Mouse (Mus musculus): ENCODE measurements around the gene Nphp3.

Nphp3 gene

GRCm38 (mm10) chr9:104063244-104063961, 61.1 kb downstream of the Nphp3 start, which contains the start of gene Acad11:
TSS of gene Acad11 (plus strand) at chr9:104063377.
- in situ Hi-C loops (cut with MboI, MseI), result no loop called here

DNA sequence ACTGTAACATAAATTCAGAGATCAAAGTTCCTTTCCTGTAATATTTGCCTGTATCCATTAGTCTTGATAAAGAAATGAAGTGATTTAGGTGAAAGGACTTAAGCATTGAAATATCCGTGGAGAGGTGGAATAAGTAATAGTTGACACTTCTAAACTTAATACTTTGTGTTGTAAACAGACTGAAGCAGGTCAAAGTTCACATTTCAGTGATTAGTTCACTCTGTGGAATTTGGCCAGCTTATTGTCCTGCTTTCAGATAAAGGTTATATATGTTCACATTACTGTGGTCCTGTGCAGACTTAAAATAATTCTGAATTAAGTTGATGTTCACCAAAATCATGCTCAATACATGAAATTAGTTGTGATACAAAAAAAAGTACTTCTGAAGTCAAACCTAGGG, 62.2 kb downstream of the Nphp3 start:
- in situ Hi-C loops (cut with MboI, MseI), result no loop called here

GRCm38 (mm10) chr9:104070241-104070640, 67.9 kb downstream of the Nphp3 start:
- in situ Hi-C loops (cut with MboI, MseI), result no loop called here

DNA sequence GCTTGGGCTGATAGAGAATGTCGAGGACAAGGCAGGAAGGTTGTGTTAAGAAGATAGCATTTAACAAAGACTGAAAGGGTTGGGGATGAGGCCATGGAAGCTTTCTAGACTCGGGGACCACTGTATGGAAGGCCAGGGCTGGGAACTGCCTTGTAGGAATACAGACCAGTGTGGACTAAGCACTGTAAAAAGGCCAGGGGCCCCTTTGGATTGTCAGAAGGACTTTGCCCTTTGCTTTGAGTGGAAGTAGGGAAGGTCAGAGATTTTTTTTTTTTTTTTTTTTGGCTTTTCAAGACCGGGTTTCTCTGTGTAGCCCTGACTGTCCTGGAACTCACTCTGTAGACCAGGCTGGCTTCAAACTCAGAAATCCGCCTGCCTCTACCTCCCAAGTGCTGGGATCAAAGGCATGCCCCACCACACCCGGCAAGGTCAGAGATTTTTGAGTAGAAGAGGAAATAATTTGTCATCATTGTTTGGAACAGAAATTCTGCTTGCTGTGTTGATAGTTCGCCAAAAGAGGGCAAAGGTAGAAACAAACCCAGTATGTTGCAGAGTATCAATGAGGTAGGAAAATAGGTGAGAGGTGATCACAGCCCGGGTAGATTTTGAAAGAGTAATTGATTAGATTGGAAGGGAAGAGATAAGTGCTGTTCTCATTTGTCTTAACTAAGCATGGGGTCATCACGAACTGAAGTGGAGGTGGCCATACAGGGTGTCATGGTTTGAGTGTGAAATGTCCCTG, 68.7 kb downstream of the Nphp3 start:
- in situ Hi-C loops (cut with MboI, MseI), result no loop called here

DNA sequence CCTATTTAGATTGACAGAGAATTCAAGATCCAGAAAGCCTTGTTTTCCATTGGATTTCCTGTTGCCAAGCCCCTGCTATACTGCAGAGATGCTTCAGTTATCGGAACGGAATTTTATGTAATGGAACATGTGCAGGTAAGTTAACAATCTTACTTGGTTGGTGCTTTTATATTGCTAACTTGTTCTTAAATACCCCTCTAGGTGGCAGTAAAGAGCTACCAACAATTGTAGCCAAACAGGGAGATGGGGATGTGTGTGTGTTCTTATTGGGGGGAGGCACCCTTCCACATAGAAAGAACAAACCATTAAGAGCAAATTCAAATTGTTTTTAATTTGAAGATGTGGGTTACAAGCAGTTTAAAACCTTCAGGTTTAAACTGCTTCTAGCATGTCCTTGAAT, 73.5 kb downstream of the Nphp3 start:
- in situ Hi-C loops (cut with MboI, MseI), result no loop called here

DNA sequence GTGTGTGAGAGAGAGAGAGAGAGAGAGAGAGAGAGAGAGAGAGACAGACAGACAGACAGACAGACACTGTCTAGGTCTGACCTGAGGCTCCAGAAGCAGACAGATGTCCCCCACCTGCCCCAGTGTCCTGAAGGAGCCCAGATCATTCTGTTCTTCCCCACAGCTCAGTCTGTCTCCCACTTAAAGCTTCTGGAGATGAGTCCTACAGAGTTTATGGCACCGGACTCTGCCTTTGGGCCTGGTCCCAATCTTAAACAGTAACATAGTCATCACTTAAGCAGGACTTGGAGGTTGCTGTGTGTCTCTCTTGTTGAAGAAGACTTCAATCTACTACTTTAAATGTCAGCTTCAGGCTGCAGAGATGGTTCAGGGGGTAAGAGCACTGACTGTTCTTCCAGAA, 76.4 kb downstream of the Nphp3 start:
- in situ Hi-C loops (cut with MboI, MseI), result no loop called here

DNA sequence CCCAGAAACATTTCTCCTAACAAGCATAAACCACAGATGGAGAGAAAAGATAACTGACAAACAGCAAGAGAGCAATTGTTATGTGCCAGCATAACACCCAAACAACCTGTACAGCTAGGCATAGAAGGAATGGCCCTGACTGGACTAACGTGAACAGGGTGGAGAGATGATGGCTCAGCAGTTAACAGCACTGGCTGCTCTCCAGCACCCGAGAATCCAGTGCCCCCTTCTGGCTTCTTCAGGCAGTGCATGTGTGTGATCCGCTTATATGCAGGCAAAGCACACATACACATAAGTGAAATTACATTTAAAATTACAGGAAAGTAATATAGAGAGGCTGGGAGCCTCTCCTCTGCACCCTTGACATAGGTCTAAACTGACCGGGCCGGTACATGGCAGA, 77.0 kb downstream of the Nphp3 start:
- in situ Hi-C loops (cut with MboI, MseI), result no loop called here

DNA sequence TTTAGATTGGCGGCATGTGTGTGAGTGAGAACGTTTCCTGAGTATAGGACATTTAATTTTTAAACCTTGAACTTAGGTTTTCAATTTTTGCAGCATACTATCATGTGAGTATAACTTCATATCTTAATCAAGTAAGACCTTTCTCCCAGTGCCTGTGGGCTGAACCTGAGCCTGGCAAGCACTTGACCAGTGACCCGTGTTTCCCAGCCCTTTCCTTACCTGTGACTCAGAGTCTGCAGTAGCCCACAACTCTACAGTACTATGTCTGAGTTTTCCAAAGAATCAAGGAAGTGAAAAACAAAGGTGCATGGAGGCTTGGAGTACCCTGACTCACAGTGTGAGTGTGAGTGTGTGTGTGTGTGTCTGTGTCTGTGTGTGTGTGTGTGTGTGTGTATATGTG, 77.7 kb downstream of the Nphp3 start:
- in situ Hi-C loops (cut with MboI, MseI), result no loop called here

GRCm38 (mm10) chr9:104085730-104086429, 83.5 kb downstream of the Nphp3 start:
- in situ Hi-C loops (cut with MboI, MseI), result no loop called here

GRCm38 (mm10) chr9:104088555-104088954, 86.2 kb downstream of the Nphp3 start:
- in situ Hi-C loops (cut with MboI, MseI), result no loop called here

DNA sequence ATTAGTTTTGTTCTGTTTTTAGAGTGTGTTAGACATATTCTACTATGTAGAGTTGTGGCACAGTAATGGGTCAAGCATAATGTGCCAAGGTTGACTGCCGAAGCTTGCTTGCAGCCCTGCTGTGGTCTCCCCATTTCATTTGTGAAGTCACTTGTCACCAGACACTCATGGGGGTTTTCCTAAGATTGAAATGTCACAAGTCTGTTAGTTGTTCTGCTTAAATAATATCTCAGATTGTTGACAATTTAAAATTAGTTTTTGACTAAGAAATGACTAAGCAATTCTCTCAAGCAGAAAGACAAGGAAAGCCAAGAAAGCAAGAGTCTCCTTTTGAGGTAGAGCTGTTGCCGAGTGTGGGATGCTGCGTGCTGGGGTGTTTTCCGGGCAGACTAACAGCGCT, 90.6 kb downstream of the Nphp3 start:
- in situ Hi-C loops (cut with MboI, MseI), result no loop called here
